Mouse (Mus musculus) C2C12 (cell line): ENCODE results near the gene Sypl2.
A peak's percentile ranks its signal among the peaks of the same experiment; 100 is the strongest.

Experiments
- CEBPB ChIP-seq: IDR thresholded peaks from one replicate; pipeline ENCODE4 v1.6.1; 2011; ENCODE audit warnings: low read depth, mild to moderate bottlenecking, control low read depth, moderate library complexity
- CTCF ChIP-seq: IDR thresholded peaks from one replicate; pipeline ENCODE4 v1.5.1; 2011; ENCODE audit not compliant: control insufficient read depth, insufficient read depth, insufficient read length
- FOSL1 ChIP-seq: IDR thresholded peaks from one replicate; pipeline ENCODE4 v1.8.0; 2011; ENCODE audit warnings: mild to moderate bottlenecking, low read length; ENCODE audit not compliant: poor library complexity, insufficient read depth, severe bottlenecking
- MAX ChIP-seq: IDR thresholded peaks from one replicate; pipeline ENCODE4 v1.6.1; 2011; ENCODE audit warnings: mild to moderate bottlenecking, control low read depth
- MYOG ChIP-seq: IDR thresholded peaks from one replicate; pipeline ENCODE4 v1.6.1; 2011; ENCODE audit not compliant: control insufficient read depth, insufficient read length; ENCODE audit errors: extremely low read depth
- USF1 ChIP-seq: IDR thresholded peaks from one replicate; pipeline ENCODE4 v1.6.1; 2011; ENCODE audit warnings: low read depth, mild to moderate bottlenecking, control low read depth, moderate library complexity

- TF ChIP-seq CTCF, result no peak
- TF ChIP-seq FOSL1, result no peak
- no peak for TF ChIP-seq USF1
- TF ChIP-seq CEBPB, result no peak
- TF ChIP-seq MAX, result peak; percentile 70
- no peak for TF ChIP-seq MYOG
Measured at GRCm38 (mm10) chr3:108214734-108215133, 11.7 kb downstream of the Sypl2 start.
